Mouse (Mus musculus): ENCODE measurements around the gene Tinf2.

Tinf2 gene

DNA sequence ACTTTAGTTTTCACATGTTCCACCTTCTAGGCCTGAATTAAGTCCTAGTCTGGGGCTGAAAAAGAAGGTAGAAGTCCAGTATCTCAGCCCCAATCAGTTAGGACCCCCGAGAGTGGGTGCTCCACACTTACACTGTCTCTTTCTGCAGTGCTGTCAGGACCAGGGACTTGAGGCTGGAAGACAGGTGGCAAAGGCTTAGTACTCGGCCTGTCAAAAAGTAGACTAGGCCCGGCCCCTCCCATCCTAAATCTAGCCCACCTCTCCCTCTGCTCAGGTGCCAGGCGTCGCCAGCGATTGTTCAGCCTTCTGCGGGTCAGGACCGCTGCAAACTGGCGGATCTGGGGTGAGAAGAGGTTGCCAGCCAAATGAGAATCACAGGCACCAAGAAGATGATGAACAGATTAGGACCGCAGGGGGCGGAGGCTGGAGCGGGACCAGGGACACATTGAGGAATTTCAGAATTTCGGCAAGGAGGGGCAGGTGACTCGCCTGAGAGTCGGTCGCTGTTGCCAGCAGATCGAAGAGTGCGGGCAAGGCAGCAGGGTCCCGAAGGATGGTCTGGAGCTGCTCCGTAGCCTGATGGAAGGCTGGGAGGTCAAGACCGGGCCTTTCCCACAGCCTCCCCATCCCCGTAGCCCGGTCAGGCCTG is 46.6 kb downstream of the Tinf2 start:
- no peak for DNase-seq

DNA sequence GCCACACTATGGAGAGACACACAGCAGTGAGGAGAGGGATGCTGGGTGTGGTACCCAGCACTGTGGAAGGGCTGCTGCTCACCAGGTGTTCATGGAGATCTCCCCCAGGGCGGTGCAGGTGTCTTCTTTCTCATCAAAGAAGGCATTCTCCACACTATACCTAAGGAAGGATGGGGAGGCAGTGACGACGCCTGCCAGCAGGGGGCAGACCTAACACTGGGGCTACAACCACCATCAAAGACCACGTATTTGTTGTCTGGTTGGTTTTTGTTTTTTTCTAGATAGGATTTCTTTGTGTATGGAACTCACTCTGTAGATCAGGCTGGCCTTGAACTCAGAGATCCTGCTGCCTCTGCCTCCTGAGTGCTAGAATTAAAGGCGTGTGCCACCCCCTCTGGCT is 52.3 kb downstream of the Tinf2 start:
- DNase-seq: peak; percentile 46 to 72

DNA sequence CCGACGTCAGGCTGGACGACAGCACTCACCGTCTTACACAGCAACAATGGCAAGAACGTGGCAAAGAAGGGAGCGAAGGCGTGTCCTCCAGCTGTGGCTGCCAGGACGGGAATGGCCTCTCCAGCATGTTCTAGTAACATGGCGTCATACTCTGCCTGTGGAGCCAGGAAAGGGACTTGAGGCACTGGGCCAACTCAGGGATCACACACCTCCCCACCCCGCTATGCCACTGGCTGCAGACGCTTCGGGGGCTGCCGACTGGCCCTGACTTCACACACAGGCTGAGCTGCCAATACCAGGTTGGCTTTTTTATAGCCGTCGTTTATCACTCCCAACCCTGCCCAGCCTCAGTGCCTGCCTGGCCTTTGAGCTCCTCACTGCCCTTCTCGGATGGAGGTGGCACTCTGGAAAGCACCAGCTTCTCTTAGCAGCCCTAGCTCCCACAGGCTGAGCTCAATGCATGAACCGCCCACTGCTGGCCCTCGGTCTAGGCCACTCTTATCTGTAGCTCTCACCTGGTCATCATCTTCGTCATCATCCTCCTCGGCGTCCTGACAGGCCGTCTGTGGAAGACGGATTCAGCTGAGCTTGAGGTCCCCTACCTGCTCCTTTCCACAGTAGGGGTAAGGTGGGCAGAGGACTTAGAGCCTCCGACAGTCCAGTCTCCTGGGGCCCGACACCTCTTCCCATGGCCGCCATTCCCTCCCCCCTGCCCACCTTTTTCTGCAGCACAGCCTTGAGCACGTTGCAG is 53.4 kb downstream of the Tinf2 start:
- DNase-seq: no peak

All from lung, postnatal 4 days (tissue).